Comparison of ENCODE assay signal across 31 mouse cellular contexts in the genomic region with DNA sequence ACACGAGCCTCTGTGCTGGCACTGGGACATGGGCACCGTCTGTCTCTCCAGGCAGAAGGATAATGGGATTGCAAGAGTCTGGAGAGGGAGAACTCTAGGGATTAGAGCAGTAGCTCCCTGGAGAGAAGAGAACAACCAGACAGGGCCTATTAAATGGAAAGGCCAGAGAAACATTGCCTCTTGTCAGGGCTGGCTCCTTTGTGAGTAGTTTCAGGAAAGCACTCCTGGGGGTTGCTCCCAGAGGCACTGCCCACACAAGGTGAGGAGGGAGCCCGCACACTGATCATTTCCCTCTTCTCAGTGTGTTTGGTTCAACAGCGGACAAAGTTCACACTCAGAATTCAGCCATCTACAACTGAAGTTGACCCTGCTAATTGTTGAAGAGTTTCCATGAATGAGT.
"Had no signal": no experiment of that assay in that cellular context is flagged by ENCODE, and none has a peak within 500 bp of the region (broad histone marks: within the 10 kb centered on the region; RNA-seq: fewer than 3 reads in every experiment).

No protein-coding gene starts in this region.

- H3K27ac ChIP-seq: heart, embryonic 13.5 days; heart, embryonic 15.5 days; hindbrain, embryonic 10.5 days; hindbrain, embryonic 12.5 days; hindbrain, embryonic 13.5 days; hindbrain, embryonic 14.5 days; hindbrain, embryonic 15.5 days; hindbrain, postnatal 0 days; intestine, embryonic 15.5 days; kidney, embryonic 15.5 days; kidney, postnatal 0 days; layer of hippocampus, adult 2 months; left cerebral cortex, adult 2 months had no signal

- H3K9ac ChIP-seq: heart, embryonic 13.5 days; heart, embryonic 15.5 days; hindbrain, embryonic 12.5 days; hindbrain, embryonic 13.5 days; hindbrain, embryonic 14.5 days; hindbrain, embryonic 15.5 days; intestine, embryonic 15.5 days; kidney, embryonic 15.5 days had no signal

- H3K27me3 ChIP-seq: heart, embryonic 13.5 days; heart, embryonic 15.5 days; hindbrain, embryonic 12.5 days; hindbrain, embryonic 13.5 days; hindbrain, embryonic 15.5 days; intestine, embryonic 15.5 days; kidney, embryonic 15.5 days had no signal

- DNase-seq: heart, postnatal 10 days; heart, postnatal 14 days; heart, postnatal 36 days; heart, postnatal 4 days; kidney, adult 11 months; kidney, adult 18-20 months; kidney, adult 2 months; kidney, adult 8-10 months; kidney, postnatal 10 days; kidney, postnatal 14 days; kidney, postnatal 36 days; kidney, postnatal 4 days; layer of hippocampus, adult 9-11 months; layer of hippocampus, postnatal 36 days had no signal

- H3K36me3 ChIP-seq: heart, embryonic 13.5 days; heart, embryonic 15.5 days; hindbrain, embryonic 10.5 days; hindbrain, embryonic 12.5 days; hindbrain, embryonic 13.5 days; hindbrain, embryonic 15.5 days; intestine, embryonic 15.5 days; kidney, embryonic 15.5 days had no signal

- H3K4me2 ChIP-seq: heart, embryonic 13.5 days; heart, embryonic 15.5 days; hindbrain, embryonic 12.5 days; hindbrain, embryonic 13.5 days; hindbrain, embryonic 14.5 days; hindbrain, embryonic 15.5 days; intestine, embryonic 15.5 days; kidney, embryonic 15.5 days had no signal

- H3K9me3 ChIP-seq: heart, embryonic 13.5 days; heart, embryonic 15.5 days; hindbrain, embryonic 10.5 days; hindbrain, embryonic 12.5 days; hindbrain, embryonic 13.5 days; hindbrain, embryonic 15.5 days; intestine, embryonic 15.5 days; kidney, embryonic 15.5 days had no signal

- H3K4me1 ChIP-seq: heart, embryonic 13.5 days; heart, embryonic 15.5 days; hindbrain, embryonic 10.5 days; hindbrain, embryonic 12.5 days; intestine, embryonic 15.5 days had no signal

- H3K4me3 ChIP-seq: heart, embryonic 13.5 days; heart, embryonic 15.5 days; hindbrain, embryonic 10.5 days; hindbrain, embryonic 12.5 days; hindbrain, embryonic 13.5 days; hindbrain, embryonic 15.5 days; intestine, embryonic 15.5 days; kidney, embryonic 15.5 days; layer of hippocampus, adult 2 months; left cerebral cortex, adult 2 months had no signal

- ATAC-seq: hindbrain, embryonic 16.5 days; hindbrain, postnatal 0 days; inflammation-experienced regulatory T-cells, adult 6 months; intestine, embryonic 15.5 days; intestine, embryonic 16.5 days; intestine, postnatal 0 days had no signal
